Mouse (Mus musculus): ENCODE results near the gene Clec18a. TPM values are rescaled to one million over a fixed set of nuclear protein-coding genes. Genes with fewer than 3 reads are reported as not detected.
"Not testable (repeated sequence)": the region's sequence is repeated elsewhere in the genome, so short reads cannot be mapped to it uniquely, and the experiment has no call there.

Gene Clec18a
- total RNA-seq, 2 experiments from 2014 or later = 0.72 to 1.2 TPM

DNA sequence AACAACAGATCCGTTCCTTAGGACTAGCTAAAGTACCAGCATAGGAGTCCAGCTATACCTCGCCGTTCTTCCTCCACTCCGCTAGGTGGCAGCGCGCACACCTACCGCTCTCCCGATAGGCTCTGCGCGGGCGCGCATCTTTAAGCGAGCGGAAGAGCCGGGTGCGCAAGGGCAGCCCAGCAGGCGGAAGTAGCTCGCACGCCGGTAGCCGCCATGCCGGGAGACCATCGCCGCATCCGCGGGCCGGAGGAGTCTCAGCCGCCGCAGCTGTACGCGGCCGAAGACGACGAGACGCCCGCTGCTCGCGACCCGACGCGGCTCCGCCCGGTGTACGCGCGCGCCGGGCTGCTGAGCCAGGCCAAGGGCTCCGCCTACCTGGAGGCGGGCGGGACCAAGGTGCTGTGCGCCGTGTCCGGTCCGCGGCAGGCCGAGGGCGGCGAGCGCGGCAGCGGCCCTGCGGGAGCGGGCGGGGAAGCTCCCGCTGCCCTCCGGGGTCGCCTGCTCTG, 36.0 kb downstream of the Clec18a start, which contains the start of gene Exosc6:
Exosc6 (plus strand) TSS at position 182 of the 506 bp plus-strand sequence.
- peak; percentile 94 for DNase-seq

DNA sequence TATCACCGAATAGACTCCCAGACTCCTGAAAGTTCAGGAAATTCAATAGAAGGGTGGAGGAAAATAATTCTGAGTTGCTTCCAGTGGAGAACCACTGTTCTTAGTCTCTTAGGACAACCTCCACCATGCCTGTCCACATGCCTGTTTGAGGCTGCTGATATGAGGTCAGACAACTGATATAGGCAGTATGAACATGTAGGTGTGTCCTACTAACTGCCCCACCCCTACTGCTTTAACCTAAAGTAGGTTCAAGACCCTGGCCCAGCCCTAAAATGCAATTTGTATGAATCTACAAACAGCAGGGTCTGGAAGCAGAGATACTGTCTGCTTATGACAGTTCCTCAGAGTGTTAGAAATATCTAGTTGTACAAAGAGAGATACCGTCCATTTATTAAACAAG, 36.6 kb downstream of the Clec18a start:
- DNase-seq = no peak

DNA sequence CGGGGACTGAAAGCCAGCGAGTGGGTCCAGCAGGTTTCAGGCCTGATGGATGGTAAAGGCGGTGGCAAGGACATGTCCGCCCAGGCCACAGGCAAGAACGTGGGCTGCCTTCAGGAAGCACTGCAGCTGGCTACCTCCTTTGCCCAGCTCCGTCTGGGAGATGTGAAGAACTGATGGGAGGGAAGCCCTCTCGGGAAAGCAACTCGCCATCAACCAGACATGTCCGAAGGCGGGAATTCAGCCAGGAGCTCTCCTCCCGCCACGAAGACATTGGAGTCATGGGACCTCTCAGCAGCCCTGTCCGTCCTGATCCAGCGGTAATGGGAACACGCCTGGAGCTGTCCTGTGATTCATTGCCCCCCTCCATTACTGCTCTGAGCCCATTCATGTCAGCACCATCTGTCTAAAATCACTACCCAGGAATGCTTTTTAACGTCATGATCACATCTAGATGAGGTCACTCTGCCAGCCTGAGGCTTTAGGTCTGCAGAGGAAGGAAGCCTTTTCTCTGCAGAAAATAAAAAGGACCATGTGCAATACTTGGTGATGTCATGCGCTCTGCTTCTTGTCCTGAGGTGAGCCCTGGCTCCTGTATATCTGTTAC, 37.1 kb downstream of the Clec18a start:
- DNase-seq = no peak

DNA sequence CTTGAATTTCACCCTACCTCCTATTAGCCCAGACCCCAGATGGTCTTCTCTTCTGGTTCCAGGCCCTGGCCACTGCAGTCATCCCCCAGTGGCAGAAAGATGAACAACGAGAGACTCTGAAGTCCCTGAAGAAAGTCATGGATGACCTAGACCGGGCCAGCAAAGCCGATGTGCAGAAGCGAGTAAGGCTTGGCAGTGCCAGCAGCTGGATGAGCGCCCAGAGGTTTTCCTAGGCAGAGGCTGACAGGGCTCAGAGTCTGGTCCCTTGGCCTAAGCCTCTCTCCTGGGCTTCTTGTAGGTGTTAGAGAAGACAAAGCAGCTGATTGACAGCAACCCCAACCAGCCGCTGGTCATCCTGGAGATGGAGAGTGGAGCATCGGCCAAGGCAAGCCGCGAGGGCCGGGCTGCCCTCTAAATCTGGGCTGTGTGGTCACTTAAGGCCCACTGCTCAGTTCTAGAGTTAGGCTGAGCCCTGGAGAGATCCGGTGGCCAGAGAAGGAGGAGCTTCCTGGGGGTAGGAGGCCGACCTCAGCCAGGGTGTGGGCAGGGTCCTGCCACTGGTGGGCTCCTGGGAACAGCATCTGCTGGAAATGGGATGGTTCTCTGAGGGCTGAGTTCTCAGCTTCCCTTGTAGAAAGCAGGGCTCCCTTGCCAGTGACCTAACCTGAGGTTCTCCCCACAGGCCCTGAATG, 38.3 kb downstream of the Clec18a start:
- DNase-seq = peak; percentile 46 to 47

DNA sequence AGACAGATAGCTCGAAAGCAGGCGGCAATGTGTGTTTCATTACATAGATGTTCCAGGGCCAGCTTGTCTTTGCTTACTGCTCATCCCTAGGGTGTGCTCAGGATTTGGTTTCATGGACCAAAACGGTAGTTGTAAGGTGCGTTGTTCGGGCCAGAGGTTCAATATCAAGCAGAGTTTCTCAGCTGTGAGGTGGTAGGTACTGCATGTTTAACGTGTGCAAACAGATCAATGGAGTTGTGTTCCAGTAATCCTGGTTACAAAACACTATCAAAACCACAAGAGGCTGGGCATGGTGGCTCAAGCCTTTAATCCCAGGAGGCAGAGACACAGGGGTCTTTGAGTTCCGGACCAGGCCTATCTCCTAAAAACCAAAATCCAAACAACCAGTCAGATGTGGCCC, 43.1 kb downstream of the Clec18a start:
- DNase-seq = no peak

DNA sequence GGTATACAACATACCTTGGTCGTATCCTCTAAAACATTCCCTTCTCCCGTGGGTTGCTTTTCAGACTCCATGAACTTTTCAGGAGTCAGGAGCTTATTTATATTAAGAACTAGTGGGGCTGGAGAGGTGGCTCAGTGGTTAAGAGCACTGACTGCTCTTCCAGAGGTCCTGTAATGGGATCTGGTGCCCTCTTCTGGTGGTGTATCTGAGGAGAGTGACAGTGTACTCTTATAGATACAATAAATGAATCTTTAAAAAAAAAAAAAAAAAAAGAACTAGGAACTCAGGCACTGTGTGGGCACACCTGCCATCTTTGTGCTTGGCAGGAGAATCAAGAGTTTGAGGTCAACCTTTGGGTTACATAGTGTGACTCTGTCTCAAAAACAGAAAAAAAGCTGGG, 43.5 kb downstream of the Clec18a start:
- no peak for DNase-seq

DNA sequence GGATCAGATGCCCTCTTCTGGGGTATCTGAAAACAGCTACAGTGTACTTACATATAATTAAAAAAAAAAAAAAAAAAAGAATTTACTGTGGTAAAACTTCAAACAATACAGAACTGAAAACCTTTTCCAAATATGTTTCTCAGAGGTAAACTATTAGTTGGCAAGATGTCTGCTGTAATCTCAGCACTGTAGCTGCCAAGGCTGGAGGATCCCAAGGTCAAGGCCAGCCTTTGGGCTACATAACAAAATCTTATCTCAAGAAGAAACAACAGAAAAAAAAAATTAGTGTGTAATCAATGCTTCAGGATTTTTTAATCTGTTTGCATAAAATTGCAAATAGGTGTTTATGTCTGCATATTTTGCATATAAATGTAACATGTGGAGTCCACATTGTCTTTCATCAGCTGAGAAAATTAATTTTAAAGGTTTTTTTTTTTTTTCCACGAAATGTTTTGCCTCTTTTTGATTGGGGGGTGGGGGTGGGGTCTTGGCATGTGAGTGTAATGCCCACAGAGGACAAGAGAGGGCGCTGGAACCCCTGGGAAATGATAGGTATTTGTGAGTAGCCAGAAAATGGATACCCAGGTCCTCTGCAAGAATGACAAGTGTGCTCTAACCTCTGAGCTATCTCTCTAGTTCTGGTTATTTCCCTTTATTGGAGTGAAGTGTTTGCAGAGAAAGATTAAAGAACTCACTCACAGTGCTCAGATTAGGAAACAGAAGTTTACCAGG, 48.1 kb downstream of the Clec18a start:
- no peak for DNase-seq

DNA sequence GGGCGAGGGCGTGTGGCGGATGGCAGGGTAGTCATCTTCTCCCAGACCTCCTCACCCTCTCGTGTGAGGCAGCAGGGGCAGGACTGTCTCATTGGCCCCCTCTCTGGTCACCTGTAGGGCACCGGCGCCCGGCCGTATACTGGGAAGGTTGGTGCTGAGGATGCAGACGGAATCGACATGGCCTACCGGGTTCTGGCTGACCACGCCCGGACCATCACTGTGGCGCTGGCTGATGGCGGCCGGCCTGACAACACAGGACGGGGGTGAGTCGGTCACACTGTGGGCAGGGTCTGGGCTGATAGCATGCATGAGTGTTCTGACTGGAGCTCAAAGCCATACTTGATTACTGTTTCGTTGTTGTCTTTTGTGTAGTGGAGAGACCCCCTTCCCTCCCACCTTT, 49.7 kb downstream of the Clec18a start:
- no peak for DNase-seq

DNA sequence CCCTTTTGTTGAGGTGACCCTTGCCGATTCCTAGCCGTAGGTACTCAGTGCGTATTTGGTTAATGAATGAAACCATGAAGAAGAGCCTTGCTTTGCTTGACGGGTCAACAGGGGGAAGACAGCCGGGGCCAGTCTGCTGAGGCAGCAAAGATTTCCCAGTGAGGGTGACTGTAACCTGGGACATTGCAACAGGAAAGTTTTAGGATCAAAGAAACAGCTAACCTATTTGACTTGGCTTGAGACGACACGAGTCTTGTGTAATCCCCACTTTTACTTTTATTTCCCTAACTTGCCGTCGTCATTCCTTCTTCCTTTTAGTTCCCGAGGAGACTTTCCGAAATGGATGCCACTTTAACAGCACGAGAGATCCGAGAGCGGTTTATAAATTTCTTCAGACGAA, 55.6 kb downstream of the Clec18a start:
- DNase-seq = no peak

DNA sequence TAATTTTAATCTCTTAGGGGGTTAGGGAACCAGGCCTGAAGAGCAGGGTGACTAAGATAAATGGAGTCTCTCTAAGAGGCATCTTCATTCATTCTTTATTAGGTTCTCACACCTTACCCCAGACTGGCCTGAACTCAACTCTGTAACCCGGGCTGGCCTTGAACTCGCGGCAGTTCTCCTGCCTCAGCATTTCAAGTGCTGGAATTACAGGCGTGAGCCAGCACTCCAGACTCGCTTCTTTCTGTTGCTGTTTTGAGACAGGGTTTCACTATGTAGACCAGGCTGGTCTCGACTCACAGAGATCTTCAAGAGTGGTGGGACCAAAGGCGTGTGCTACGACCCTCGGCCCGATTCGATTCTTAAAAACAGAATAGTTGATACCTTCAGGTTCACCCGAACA, 58.0 kb downstream of the Clec18a start:
- no peak for DNase-seq

DNA sequence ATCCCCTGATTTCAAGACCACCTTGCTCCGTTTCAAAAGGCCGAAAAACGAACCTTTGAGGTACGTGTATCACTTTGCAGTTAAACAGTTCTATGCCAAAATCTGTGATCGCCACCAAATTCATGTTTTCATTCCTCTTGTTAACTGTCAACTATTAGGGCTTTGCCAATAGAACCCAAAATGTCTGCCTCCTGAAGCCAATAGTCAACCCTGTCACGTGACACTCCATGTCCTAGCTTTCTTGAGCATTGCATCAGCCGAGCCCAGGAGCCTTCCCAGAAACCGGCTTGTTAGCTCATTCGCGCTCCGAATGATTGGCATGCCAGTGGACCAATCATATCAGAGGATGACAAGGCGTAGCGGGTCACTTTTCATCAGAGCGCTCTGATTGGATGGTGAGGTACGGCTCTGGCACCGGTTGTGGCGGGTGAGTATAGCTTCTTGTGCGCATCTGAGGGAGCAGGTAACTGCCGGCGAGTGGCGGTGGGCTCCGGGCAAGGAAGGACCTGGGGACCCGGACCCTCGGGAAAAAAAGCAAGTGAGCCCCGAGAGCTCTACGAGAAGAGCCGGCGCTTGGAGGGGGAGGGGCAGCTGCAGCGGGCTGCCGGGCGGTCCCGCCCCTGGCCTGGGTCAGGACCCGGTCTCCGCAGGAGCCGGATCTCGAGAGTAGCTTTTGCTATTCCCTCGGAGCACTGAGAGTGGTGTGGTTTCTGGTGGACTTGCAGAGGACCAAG, 58.6 kb downstream of the Clec18a start:
- peak; percentile 99 to 100 for DNase-seq

DNA sequence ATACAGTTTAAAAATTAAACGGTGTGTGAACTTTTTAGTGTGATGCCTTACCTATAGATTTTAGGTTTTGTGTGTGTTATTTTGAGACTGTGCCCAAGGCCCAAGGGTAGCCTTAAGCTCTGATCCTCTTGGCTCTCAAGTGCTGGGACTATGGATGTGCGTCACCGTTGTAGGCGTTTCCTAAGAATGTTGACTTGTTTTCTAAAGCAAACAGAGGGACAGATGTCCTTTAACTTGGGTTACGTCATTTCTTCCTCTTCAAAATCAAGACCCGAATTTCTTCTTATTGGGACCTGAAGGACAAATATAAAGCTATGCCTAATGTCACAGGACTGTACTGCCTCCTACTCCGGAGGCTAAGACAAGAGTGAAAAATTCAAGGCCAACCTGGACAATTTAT, 59.3 kb downstream of the Clec18a start, which contains the start of gene Aars:
Aars (plus strand) TSS at position 229 of the 400 bp plus-strand sequence.
- DNase-seq = no peak

DNA sequence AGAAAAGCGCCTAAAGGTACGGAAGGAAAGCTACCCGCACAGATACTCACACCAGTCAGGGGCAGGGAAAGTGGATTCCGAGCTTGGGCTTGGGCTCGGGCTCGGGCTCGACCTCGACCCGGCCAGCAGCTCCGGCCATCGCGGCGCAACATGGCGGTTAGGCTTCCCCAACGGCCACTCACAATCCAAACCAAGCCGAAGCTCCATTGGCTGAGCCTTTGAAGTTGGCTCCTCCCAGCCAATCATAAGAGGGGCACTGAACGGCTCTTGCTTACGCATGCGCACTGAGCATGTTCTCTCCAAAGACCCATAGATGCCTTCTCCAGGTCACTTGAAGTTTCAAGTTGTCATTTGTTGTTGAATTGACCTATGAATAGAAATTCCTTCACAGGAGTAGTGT, 60.7 kb downstream of the Clec18a start, which contains the start of gene Ddx19b:
Ddx19b (minus strand) TSS at position 180 of the 400 bp plus-strand sequence.
- no peak for DNase-seq

DNA sequence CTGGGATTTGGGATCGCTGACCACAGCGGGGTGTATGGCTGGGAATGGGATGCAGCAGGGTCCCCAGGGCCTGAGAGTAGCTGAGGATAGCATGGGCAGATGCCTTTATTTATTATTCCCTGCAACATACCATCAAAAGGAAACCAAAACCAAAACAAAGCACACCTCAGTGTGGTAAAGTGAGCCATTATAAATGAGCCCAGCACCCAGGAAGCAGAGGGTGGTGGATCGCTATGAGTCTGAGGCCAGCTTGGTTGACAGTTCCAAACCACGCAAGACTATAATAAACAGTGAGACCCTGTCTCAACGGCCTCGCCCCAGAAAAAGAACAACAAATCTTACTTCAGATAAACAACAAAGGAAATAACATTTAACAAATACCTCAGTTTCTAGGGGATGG, 62.2 kb downstream of the Clec18a start:
- DNase-seq = no peak

DNA sequence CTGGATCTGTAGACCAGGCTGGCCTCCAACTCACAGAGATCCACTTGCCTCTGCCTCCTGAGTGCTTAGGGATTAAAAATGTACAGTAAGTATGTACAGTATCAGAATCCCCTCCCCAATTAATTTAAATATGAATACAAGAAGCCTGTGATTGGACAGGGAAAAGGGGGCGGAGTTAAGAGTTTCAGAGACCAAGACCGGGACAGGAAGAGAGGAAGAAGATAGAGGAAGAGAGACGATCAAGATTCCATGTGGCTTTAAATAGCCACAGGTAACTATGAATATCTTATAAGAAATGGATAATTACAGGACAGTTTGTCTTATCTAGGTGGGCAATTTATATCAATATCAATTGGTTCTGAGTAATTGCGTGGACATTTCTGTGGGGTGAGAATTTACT, 62.6 kb downstream of the Clec18a start:
- no peak for DNase-seq

DNA sequence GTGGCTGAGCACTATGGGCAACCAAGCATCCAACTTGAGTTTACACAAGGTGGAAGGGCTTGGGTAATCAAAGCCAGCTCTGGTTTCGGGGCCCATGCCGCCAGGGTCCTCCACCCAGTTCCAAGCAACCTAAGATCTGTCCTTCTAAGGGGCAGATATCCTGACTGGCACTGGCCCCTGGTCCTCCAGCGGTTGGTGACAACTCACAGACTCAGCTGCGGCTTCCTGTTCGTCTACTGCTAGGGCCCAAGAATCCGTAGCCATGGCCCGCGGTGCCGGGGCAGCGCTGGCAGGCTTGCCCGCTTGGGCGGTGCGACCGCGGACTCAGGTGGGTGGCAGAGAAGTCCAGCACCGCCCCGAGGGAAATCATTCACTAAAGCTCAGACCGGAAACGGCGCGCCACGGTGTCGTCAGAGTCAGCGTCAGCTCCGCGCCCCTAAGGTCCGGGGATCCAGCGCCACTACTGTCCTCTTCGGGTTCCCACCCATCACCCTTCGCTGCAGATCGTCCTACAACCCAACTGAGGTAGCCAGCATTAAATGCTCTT, 64.8 kb downstream of the Clec18a start:
- peak; percentile 89 to 90 for DNase-seq

DNA sequence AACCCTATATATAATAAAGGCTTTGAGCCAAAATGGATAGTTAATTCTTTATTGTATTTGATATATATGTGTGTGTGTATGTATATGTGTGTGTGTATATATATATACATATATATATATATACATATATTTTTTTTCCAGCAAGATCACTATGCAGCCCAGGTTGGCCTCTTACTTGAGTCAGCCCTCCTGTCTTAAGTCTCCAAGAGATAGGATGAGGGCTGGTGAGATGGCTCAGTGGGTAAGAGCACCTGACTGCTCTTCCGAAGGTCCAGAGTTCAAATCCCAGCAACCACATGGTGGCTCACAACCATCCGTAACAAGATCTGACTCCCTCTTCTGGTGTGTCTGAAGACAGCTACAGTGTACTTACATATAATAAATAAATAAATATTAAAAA, 65.6 kb downstream of the Clec18a start:
- DNase-seq = not testable (repeated sequence)

DNA sequence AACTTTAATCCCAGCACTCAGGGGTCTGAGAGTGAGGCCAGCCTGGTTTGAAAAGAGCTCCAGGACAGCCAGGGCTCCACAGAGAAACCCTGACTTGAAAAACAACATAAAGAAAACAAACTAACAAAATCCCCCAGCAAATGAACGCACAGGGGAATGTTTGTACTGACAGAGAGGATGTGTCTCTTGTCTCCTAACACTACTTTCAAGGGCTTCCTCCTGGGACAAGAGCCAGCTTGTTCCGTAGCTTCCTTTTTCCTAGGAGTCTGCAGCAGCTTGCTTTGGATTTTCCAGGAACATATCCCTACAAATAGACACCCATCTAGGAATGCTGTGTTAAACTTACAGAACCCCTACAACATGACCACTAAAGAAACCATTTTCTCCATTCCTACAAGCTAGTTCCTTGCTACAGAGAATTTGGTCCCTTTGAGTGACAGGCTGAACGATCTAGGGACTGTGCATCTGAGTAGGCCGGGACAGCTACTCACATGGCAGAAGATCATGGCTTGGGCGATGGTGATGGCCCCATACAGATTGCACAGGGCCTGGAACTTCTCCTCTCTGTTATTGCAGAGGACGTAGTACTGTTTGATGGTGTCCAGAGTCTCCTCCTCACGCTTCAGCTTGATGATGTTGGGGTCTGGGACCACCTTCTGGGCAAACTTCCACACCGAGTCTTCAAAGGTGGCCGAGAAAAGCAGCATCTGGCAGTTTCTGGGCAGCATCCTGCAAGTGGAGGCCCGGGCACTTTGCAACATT, 81.8 kb downstream of the Clec18a start:
- not testable (repeated sequence) for DNase-seq

Data from heart, adult 18-20 months (tissue).